Mouse (Mus musculus) lung, postnatal 25 days (tissue): ENCODE data around the gene Atp6v0e.

Experiments
- DNase-seq: peaks from one replicate; pipeline ENCODE4 v3.0.0; 2022; ENCODE audit warnings: low spot score

The Atp6v0e gene

DNA sequence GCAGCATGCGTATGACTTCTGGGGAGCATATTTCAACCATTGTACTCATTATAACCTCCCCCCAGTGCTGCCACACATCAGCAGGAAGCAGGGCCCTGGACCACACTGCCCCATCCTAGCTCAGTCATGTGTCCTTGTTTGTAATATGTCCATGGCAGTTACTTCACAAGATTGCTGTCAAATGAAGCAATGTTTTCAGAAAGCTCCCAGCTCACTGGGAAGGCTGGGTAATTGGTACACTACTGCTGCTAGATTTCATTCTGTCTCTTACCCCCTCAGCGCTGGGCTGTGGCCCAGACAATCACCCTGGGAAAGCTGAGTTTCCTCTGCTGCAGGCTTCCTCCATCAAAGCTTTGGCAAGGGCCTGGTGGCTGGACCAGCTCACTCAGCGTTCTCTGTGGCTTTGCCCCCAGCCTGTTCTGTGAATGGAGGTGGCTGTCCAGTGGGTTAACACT lies 22.7 kb upstream of the Atp6v0e start:
- DNase-seq = peak; percentile 54

GRCm38 (mm10) chr17:26643456-26643855 lies 19.6 kb upstream of the Atp6v0e start:
- no peak for DNase-seq

GRCm38 (mm10) chr17:26643993-26644392 lies 19.0 kb upstream of the Atp6v0e start:
- no peak for DNase-seq

DNA sequence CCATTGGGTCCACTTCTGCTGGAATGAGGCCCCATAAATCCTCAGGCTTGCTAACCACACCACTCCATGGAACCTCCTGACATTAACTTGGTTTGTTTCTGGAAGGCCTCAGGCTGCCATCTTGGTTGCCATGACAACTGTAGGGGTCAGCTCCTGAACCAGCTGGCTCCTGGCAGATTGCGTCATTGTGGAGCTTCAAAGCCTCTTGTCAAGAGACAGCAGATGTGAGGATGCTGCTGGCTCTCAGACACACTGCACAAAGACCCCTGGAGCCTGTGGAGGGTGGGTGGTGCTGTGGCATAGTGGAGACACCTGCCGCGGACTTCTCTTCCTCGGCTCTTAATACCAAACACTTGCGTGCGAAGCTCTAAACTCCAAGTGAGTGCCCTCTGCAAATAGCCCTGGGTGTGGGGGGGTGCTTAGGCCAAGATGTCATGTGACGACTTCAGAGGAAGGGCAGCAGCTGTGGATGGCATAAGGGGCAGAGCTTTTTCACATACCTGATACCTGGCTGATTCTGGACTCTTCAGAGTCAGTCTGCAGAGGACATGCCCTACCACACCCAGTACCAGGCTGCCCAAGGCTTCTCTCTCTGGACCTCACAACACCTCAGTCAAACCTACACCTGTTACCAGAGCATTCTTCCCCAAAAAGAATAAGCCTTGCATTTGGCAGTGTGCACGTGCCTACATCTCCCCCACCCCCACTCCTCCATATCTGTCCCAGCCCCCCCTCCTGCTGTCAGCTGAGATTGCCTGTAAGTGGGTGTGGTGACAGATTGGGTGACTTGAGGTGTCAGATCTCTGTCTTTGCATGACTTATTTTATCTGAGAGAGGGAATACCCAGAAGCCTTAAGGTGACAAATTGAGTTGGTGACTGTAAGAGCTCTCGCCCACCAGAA lies 18.3 kb upstream of the Atp6v0e start:
- no peak for DNase-seq

DNA sequence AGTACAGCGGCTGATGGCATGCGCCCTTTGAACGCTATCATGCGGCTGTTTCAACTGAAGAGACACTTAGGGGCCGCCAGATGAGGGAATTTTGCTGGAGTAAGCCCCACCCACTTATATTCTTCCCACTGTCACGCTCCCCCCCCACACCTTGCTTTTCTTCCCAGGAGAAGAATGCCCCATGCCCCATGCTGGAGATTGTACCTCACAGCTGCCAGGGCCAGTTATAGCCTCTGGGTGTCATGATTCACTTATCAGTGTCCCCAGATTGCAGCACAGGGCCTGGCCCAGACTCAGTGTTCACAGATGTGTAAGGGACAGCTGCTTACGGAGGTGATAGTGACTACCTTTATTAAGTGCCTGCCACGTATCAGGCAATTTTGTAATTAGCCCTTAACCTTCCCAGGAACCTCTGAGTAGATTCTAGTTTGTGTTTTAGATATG lies 17.6 kb upstream of the Atp6v0e start:
- no peak for DNase-seq

DNA sequence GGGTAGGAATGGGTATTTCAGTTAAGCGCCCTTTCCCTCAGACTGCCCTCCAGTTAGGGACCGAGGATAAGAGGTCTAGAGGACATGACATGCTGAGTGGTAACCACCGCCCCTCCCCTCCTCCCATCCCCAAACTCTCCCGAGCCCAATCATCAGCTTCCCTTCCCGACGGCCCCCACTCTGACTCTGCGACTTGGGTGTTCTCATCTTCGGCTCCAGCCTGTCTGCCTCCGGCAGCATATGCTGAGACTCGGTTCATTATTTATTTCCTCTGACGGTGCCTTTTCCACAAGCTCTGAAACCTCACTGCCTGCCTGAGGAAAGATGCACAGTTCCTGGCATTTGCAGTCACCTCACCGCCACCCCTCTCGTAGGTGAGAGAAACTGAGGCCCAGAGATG lies 15.7 kb upstream of the Atp6v0e start:
- peak; percentile 28 for DNase-seq

DNA sequence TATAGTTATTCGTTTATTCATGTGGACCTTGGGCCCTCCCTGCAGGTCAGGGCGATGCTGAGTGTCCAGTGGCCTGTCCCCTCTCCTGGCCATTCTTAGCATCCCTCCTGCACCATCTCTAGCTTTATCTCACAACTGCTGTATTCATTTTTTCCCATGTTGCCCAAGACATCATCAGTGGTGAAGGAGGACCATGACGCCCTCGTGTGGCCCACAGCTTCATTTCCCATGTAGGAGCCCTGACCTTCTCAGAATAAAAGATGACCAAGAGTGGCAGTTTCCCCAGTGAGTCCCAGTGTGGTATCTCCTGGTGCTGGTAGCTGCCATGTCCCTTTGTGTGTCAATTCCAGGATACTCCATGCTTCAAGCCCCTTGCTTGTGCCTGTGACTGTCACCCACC lies 13.5 kb upstream of the Atp6v0e start:
- DNase-seq = no peak

DNA sequence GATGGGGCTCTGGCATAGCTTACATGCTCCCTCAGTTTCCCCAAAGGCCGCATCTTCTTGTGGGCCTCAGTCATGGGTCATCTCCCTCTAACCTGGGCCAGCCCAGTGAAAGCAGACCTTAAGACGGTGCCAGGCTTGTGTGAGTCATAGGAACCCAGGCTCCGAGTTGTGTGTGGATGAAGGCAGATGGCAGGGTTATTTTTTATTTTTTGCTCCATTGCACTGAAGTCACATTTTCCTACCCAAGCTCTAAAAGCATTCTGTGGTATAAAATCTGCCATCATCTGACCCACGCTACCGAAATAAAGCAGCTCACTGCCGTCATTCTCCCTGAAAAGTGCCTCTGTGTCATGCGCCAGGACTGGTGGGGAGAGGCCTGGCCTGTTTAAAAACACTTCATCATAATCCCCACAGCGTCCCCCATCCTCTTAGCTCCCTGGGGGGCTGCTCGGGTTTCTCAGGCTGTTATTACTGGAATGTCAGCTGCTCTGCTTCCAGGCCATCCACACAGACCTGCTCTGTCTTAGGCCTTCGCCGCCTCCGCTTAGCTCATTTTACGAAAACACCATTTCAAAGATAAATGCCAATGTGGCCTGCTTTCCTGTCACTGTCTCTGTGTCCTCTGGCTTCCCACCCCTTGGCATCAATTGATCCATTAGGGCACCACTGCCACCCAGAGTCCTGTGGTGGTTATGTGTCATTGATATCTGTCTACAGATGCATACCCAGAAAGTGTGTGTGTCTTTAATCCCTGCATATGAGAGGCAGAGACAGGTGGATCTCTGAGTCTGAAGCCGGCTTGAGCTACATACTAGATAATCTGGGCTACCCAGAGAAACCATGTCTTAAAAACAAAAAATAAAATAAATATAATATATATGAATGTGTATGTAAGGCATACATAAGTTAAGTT lies 12.3 kb upstream of the Atp6v0e start:
- no peak for DNase-seq

- peak; percentile 53 for DNase-seq
These were observed 4.0 kb upstream of the Atp6v0e start for GRCm38 (mm10) chr17:26658854-26659572.

DNA sequence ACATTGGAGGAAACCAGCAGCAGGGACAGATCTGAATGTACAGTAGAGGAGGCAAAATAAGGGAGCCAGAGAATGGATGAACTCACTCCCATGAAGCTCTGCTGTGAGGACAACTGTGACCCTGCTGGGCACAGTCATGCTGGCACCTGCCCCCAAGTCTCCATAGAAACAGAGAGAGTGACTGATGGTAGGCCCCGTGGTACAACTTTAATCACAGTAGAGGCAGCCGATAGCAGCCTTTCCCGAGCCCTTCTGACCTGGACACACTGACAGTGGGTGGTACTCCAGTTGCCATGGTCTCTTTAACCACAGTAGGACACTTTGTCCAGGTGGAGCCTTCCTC lies 3.5 kb upstream of the Atp6v0e start:
- DNase-seq = no peak

DNA sequence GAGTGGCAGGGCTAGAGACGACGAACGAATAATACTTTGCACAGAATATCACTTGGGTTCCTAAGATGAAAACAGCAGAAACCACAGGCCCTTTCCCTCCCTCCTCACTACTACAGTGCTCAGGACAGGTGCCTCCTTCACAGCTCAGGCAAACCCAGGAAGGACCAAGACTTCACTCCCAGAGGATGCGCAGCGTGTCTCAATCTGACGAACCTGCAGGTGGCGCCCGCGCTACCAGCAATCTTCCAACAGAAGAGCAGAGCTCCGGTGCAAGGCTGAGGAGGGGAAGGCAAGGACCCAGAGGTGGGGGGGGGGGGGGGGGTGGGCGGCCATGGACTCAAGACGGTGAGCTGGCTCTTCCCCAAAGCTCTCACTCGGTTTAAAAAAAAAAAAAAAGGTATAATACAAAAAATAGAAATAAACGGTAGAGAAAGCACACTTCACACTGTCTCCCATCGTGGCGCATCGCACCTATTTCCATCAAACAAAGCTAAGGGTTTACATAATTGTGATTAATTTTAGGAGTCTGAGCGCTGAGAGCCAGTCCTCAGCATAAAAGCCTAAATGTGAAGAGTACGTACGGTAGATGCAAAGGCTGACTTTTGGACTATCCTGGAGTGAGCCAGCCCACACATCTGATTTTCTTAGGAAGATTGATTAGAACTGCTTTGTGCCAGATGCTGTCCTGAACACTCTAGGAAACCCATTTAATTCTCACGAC lies 2.7 kb upstream of the Atp6v0e start:
- peak; percentile 83 for DNase-seq

GRCm38 (mm10) chr17:26662204-26662603 lies 827 bp upstream of the Atp6v0e start:
- no peak for DNase-seq

DNA sequence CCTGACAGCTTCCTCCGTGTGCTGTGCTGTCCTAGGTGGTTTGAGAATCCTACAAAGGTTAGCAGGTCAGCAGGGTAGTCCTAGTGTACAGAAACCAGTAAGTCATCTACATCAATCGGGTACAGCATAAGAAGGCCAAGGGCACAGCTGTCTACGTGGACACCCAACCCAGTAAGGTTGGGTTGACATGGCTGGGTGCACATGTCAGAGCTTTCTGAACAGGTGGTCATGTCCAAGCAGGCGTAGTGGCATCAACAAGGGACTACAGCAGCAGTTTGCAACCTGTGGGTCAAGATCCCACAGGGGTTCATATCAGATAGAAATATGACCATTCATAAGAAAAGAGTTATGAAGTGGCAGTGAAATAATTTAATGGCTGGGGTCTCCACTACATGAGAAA lies 2.6 kb downstream of the Atp6v0e start:
- no peak for DNase-seq

GRCm38 (mm10) chr17:26671268-26671667 lies 8.2 kb downstream of the Atp6v0e start:
- no peak for DNase-seq

GRCm38 (mm10) chr17:26675845-26676244 lies 12.8 kb downstream of the Atp6v0e start:
- no peak for DNase-seq

DNA sequence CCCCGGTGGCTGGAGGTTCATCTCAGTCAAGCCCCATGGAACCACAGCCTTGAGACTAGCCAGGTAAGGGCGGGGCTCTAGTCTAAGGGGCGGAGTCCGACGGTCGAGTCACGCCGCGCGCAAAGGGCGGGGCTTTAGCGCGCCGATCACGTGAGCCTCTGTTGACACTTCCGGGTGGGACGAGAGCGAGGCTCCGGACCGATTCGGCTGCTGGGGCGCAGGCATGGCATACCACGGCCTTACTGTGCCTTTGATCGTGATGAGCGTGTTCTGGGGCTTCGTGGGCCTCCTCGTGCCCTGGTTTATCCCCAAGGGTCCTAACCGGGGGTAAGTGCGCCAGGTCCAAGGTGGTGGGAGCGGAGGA lies 13.2 kb downstream of the Atp6v0e start:
- DNase-seq = peak; percentile 91

DNA sequence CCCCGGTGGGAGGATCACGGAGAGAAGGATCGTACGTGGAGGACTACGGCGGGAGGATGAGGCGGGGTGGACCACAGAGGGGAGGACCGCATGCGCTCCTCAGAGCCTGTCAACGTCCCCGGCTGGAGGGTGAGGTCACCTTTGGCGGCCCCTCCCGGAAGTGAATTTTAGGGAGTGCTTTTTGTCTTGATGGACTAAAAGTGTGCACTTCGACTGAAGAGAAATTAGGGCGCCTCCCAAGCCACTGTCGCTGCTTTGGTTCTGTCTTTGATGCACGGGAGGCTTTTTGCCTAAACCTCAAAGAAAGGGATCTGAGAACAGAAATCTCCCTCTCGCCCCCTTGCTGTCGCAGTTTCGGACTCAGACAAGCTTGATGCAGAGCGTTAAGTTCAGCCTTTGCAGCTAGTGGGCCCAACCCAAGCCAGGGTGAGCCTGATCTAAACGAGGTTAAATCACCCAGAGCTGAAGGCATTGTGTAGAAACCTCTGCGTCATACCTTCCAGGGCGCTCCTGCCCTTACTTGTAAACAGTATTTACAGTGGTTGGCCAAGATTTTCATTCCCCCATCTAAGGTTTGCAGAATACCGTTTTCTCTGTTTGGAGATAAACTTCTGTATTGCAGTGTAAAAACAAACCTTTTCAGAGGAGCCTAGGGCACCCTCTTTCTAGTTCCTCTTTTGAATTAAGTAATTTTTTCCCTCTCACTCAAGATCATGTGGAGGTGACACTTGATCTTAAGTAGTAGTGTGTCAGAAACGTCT lies 13.8 kb downstream of the Atp6v0e start:
- DNase-seq = peak; percentile 72

DNA sequence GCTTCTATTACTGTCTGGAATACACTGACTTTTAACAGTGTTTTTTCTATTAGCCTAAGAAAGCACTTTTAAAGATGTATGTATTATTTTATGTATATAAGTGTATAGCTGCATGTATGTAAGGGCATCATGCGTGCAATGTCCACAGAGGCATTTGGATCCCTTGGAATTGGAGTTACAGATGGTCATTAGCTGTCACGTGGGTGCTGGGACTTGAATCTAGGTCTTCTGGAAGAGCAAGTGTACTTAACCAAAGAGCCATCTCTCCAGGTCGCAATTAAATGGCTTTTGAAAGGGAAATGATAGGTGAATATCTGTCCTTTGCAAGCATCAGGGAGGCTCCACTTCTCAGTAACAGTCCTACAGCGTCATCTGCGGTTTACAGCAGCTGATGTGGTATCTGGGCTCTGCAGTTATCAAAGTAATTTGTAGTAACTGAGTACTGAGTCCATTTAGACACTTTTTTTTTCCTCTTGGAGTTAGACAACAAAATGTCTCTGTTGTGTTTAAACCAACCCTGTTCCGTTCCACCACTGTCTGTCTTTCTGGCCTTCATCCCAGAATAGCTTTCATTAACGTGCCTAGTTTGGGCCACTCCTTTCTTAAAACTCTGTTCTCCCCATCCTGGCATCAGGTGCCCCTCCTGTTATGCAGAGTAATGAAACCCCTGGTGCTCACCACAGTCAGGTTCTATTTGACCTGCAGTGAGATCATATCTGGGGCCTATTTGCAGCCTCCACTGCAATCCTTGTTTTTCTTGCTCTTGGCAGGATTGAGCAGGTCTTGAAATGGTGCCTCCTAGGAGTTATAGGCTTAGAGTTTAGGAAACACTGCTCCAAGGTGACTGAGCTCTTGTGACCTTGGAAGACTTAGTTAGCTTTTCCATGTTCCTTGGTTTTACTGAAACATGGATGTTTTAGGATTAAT lies 14.9 kb downstream of the Atp6v0e start:
- DNase-seq = no peak

DNA sequence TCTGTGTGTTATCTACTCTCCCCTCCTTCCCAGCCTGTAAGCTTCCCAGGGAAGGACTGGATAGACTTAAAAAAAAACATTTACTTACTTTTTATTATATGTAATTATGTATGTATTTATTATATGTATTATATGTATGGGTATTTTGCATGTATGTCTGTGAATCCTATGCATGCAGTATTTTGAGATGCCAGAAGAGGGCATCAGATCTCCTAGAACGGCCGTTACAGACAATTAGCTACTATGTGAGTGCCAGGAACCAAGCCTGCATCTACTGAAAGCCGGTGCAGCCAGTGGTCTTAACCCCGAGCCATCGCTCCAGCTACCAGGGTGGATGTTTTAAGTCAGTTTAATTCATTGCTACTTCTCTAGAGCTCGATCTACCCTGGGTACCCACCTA lies 18.2 kb downstream of the Atp6v0e start:
- DNase-seq = no peak
